Mouse (Mus musculus) hindbrain, embryonic 16.5 days (tissue): Measurements from ENCODE around the gene Aldh9a1. TPM values are rescaled to one million over a fixed set of nuclear protein-coding genes. Genes with fewer than 3 reads are reported as not detected.
A peak's percentile ranks its signal among the peaks of the same experiment; 100 is the strongest.

ENCODE experiments used
- ATAC-seq: fragments of 200-750 bp; cut with Nextera tagmentation; 2 replicates; pipeline ENCODE4 v1.8.0; 2017; ENCODE audit warnings: moderate TSS enrichment, moderate library complexity
- H3K27ac ChIP-seq: fragments of 300-500 bp; sonication (generic); 2 replicates; pipeline ENCODE4 v1.5.1; 2014; ENCODE audit warnings: low read depth, mild to moderate bottlenecking, control low read depth, low read length, moderate library complexity
- H3K27me3 ChIP-seq: fragments of 300-500 bp; sonication (generic); replicated peaks from 2 replicates; pipeline ENCODE4 v1.6.1; 2014; ENCODE audit warnings: low read length; ENCODE audit not compliant: control insufficient read depth, insufficient read depth
- H3K36me3 ChIP-seq: fragments of 300-500 bp; sonication (generic); 2 replicates; pipeline ENCODE4 v1.6.1; 2014; ENCODE audit warnings: mild to moderate bottlenecking, low read length, moderate library complexity, mixed read lengths; ENCODE audit not compliant: control insufficient read depth, insufficient read depth
- H3K4me1 ChIP-seq: fragments of 300-500 bp; sonication (generic); 2 replicates; pipeline ENCODE4 v1.6.1; 2014; ENCODE audit warnings: low read depth, low read length; ENCODE audit not compliant: control insufficient read depth, insufficient read depth
- H3K4me2 ChIP-seq: fragments of 300-500 bp; sonication (generic); 2 replicates; pipeline ENCODE4 v1.6.1; 2014; ENCODE audit warnings: mild to moderate bottlenecking, low read length, control low read depth, moderate library complexity
- H3K4me3 ChIP-seq: fragments of 300-500 bp; sonication (generic); 2 replicates; pipeline ENCODE4 v1.5.1; 2014; ENCODE audit warnings: mild to moderate bottlenecking, low read length, control low read depth, moderate library complexity
- H3K9ac ChIP-seq: fragments of 300-500 bp; sonication (generic); 2 replicates; pipeline ENCODE4 v1.6.1; 2014; ENCODE audit warnings: low read depth, mild to moderate bottlenecking, control low read depth, low read length, moderate library complexity
- H3K9me3 ChIP-seq: fragments of 300-500 bp; sonication (generic); 2 replicates; pipeline ENCODE4 v1.6.1; 2014; ENCODE audit warnings: mild to moderate bottlenecking, low read length, moderate library complexity; ENCODE audit not compliant: control insufficient read depth
- WGBS: fragments of 180-500 bp; shearing (Covaris S2); extraction: QIAGEN DNeasy Blood & Tissue Kit; methylation state at CpG from one replicate; pipeline ENCODE4 v1.1.7; 2014; 5-methylcytosine and 5-hydroxymethylcytosine counted together
- polyA plus RNA-seq: library from polyadenylated mRNA; unstranded; fragments of >200 nt; fragmentation: Nextera tagmentation; extraction: Ambion mirVana; gene quantifications from 2 replicates; pipeline ENCODE4 v1.2.1, GENCODE M21; 2015

Gene Aldh9a1
- polyA plus RNA-seq, 1 experiment from 2014 or later, result 43.8 TPM

DNA sequence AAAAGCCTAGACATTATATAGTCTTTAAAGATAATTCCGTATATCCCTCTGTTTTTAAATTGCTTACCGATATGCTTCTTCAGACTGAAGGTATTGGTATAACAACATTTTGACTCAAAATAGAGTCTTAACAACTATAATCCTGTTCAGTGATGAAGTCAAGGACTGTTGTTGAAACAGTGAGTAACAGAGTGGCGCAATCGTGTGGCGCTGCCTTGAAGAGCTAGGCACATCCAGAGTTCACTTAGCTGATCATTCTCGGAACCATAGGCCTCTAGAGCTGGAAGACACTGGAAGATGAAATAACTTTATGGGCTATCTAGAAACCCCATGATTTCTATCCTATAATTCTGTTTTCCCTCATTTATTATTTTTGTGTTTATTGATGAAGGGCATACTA lies 28.1 kb upstream of the Aldh9a1 start:
- Histone ChIP-seq H3K4me1 (no peaks in the 10 kb centered on the region), H3K27me3 (no peaks in the 10 kb centered on the region), H3K27ac (no peak overlapping the region), H3K4me2 (no peak overlapping the region), H3K36me3 (peaks cover 42% of the 10 kb centered on the region), H3K9me3 (no peaks in the 10 kb centered on the region), H3K9ac (no peak overlapping the region), H3K4me3 (no peak overlapping the region)
- WGBS, result 98% methylated on average over 6 of the region's 6 CpGs
- no peak for ATAC-seq

DNA sequence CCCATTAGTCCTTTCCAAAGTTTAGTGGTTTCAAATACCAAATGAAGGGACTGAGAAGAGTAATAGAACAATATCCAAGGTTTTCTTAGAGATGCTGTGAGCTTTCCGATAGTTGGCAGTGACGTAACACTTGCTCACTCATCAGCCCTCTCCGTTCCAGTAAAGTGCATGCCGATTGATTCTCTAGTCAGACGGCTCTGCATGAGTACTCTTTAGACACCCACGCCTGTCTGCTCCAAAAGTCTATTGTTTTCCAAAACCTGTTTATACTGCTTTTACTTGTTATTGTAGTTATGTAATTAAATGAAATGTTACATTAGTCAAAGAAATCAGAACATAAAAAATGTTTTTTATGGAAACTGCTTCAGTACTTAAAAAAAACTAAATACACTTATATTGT lies 21.0 kb upstream of the Aldh9a1 start:
- Histone ChIP-seq H3K4me2 (no peak overlapping the region), H3K9ac (no peak overlapping the region), H3K4me1 (no peaks in the 10 kb centered on the region), H3K27me3 (no peaks in the 10 kb centered on the region), H3K27ac (no peak overlapping the region), H3K9me3 (no peaks in the 10 kb centered on the region), H3K4me3 (no peak overlapping the region), H3K36me3 (peaks cover 28% of the 10 kb centered on the region)
- 87% methylated on average over 6 of the region's 6 CpGs for WGBS
- ATAC-seq, result no peak

DNA sequence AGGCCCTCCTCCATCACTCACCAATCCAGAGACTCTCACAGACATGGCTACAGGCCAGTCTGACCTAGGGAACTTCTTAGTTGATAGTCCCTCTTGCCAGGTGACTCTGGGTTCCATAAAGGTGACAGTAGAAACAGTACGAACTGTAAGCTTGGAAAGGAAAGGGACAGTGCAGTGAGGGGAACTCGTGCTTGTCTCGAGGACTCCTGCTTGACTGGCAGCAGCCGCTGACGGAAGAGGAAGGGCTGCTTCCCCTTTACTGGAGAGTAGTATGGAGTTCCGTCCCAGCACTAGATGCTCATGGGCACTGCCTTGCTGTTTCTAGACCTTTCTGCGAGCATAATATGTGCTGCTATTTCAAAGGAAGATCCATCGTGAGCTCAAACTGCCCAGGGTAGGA lies 18.7 kb upstream of the Aldh9a1 start:
- H3K27me3 ChIP-seq, result no peaks in the 10 kb centered on the region
- no peak for ATAC-seq
- WGBS, result 95% methylated on average over 8 of the region's 8 CpGs

DNA sequence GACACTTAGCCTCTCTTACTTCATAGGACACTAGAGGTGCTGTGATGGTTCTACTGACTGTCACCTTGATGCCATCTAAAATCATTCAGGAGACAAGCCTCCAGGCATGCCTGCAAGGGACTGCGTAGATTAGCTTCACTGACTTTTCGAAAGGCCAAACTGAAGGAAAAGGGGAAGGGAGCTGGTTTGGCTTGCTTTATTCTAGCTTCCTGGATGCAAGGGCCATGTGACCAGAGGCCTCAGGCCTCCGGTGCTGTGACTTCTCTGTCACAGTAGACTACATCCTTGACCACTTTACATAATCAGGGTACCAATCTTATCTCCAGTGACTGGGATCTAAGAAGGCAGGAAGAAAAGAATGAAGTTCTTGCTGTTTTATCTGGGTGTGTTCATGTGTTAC lies 13.4 kb upstream of the Aldh9a1 start:
- H3K4me1 ChIP-seq, result no peaks in the 10 kb centered on the region
- 0 out of 2 replicates have a peak, but pooled peaks cover 2% of the 10 kb centered on the region for H3K27me3 ChIP-seq
- H3K27ac ChIP-seq, result no peak overlapping the region
- no peaks in the 10 kb centered on the region for H3K9me3 ChIP-seq
- no peak for ATAC-seq
- no peak overlapping the region for H3K4me2 ChIP-seq
- no peak overlapping the region for H3K9ac ChIP-seq
- 97% methylated on average over 3 of the region's 3 CpGs for WGBS
- no peak overlapping the region for H3K4me3 ChIP-seq
- H3K36me3 ChIP-seq, result peaks cover 8% of the 10 kb centered on the region; the same call in 1 of the 2 replicates

More for the DNA sequence above, 18.7 kb upstream of the Aldh9a1 start:
- no peak overlapping the region for H3K4me3 ChIP-seq
- no peak overlapping the region for H3K27ac ChIP-seq
- no peaks in the 10 kb centered on the region for H3K9me3 ChIP-seq
- no peaks in the 10 kb centered on the region for H3K4me1 ChIP-seq
- H3K36me3 ChIP-seq, result peaks cover 26% of the 10 kb centered on the region
- H3K4me2 ChIP-seq, result no peak overlapping the region
- H3K9ac ChIP-seq, result no peak overlapping the region

DNA sequence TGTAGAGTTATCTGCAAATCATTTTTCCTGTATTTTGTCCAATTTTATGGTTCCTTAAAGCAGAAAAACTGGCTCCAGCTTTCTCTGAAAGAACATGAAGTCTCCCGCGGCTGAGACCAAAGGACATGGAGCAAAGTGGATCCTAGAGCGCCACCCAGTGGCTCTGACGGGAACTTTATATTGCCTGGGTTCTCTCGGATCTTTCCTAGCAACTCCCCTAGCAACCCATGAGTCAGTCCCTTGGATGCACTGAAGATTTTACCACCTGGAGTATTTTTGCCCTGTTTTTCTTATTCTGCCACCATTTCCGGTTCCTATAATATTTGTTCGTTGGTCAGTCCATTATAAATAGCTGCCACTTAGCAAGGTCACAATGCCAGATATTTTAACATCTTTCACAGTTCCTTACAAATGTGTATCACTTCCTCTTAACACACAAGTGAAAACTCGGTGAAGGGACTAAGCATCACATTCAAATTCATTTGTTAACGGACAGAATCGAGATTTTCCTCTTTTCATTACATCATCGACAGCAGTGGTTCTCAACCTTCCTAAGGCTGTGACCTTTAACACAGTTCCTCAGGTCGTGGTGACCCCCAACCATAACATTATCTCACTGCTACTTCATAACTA lies 12.2 kb upstream of the Aldh9a1 start:
- peak; percentile 70; the same call in 1 of the 2 replicates for ATAC-seq
- Histone ChIP-seq H3K9me3 (no peaks in the 10 kb centered on the region), H3K27me3 (0 out of 2 replicates have a peak, but pooled peaks cover 2% of the 10 kb centered on the region), H3K36me3 (peaks cover 3% of the 10 kb centered on the region; the same call in 1 of the 2 replicates), H3K27ac (no peak overlapping the region), H3K4me3 (no peak overlapping the region), H3K4me1 (no peaks in the 10 kb centered on the region), H3K9ac (no peak overlapping the region), H3K4me2 (no peak overlapping the region)
- 21% methylated on average over 12 of the region's 12 CpGs for WGBS

DNA sequence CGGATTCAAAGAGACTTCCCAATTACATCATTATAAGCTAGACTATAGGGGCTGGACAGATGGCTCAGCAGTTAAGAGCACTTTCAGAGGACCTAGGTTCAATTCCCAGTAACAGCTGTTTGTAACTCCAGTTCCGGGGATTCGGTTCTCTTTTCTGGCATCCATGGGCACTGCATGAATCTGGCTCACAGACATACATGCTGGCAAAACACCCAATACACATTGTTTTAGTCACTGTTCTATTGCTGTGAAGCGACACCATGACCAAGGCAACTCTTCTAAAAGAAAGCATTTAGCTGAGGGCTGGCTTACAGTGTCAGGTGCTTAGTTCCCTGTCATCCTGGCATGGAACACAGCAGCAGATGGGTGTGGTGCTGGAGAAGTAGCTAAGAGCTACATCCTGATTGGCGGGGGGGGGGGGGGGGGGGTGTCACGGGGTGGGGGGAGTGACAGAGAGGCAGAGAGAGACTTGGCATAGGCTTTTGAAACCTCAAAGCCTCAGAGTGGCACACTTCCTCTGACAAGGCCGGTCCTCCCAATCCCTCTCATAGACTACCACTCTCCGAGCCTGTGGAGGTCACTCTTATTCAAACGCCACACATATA lies 10.5 kb upstream of the Aldh9a1 start:
- no peak overlapping the region for H3K27ac ChIP-seq
- 65% methylated on average over 7 of the region's 9 CpGs for WGBS
- H3K9me3 ChIP-seq, result no peaks in the 10 kb centered on the region
- peak; percentile 35; the same call in 1 of the 2 replicates for ATAC-seq
- H3K4me1 ChIP-seq, result no peaks in the 10 kb centered on the region
- no peak overlapping the region for H3K9ac ChIP-seq
- H3K36me3 ChIP-seq, result no peaks in the 10 kb centered on the region
- H3K4me3 ChIP-seq, result no peak overlapping the region
- H3K27me3 ChIP-seq, result 0 out of 2 replicates have a peak, but pooled peaks cover 2% of the 10 kb centered on the region
- no peak overlapping the region; the same call in 1 of the 2 replicates for H3K4me2 ChIP-seq

DNA sequence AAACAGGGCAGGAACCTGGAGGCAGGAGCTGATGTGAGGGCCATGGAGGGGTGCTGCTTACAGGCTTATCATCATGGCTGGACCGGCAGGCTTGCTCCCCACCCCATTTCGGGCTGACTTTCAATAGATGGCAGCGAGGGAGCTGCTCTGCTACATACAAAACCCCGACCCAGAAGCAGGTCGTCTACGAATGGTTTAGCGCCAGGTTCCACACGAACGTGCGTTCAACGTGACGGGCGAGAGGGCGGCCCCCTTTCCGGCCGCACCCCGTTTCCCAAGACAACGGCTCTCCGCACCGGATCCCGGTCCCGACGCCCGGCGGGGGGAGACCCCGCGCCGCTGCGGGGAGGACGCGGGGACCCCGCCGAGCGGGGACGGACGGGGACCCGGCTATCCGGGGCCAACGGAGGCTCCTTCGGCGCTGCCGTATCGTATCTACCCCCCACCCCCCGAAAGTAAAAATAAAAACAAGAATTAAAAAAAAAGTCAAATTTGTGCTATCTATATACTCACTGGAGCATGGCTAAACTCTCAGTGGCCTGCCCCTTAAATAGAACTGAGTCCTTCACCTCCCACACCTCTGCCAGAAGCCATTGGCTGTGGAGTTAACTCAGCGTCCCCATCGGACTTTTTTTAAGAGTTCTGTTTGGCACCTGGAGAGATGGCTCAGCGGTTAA lies 9.5 kb upstream of the Aldh9a1 start:
- Histone ChIP-seq H3K4me3 (peak overlapping the region; percentile 46), H3K4me1 (no peaks in the 10 kb centered on the region), H3K27ac (no peak overlapping the region), H3K27me3 (0 out of 2 replicates have a peak, but pooled peaks cover 2% of the 10 kb centered on the region), H3K9ac (peak overlapping the region; percentile 58), H3K4me2 (peak overlapping the region; percentile 79), H3K36me3 (no peaks in the 10 kb centered on the region), H3K9me3 (no peaks in the 10 kb centered on the region)
- ATAC-seq, result peak; percentile 28; the same call in 1 of the 2 replicates
- 1% methylated on average over 41 of the region's 47 CpGs for WGBS

DNA sequence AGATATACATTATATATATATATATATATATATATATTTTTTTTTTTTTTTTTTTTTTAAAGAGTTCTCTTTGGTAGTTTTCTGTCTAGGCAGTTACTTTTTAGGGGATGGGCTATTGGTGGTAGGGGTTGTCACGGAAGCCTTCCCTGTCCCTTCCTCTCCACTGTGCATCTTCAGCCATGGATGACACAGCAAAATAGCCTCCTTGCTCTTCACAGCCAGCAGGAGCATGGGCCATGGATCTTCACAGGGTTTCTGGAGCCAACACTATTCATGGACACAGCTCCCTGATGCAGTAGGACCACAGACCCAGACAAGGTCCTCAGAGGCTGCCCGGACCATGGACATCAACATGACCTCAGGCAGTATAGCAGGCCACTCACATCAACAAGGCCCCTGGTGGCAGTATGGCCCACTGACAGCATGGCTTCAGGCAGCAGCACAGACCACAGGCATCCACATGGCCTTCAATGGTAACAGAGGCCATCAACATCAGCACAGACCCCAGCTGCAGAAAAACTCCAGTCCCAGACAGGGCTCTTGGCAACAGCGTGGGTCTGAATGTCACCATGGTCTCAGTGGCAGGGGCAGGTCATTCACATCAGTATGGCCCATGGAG lies 8.8 kb upstream of the Aldh9a1 start:
- no peak overlapping the region for H3K4me2 ChIP-seq
- H3K9ac ChIP-seq, result no peak overlapping the region
- no peaks in the 10 kb centered on the region for H3K4me1 ChIP-seq
- 90% methylated on average over 3 of the region's 3 CpGs for WGBS
- ATAC-seq, result peak; percentile 16; the same call in 1 of the 2 replicates
- no peak overlapping the region for H3K27ac ChIP-seq
- no peaks in the 10 kb centered on the region for H3K9me3 ChIP-seq
- H3K36me3 ChIP-seq, result no peaks in the 10 kb centered on the region
- 0 out of 2 replicates have a peak, but pooled peaks cover 2% of the 10 kb centered on the region for H3K27me3 ChIP-seq
- no peak overlapping the region for H3K4me3 ChIP-seq

DNA sequence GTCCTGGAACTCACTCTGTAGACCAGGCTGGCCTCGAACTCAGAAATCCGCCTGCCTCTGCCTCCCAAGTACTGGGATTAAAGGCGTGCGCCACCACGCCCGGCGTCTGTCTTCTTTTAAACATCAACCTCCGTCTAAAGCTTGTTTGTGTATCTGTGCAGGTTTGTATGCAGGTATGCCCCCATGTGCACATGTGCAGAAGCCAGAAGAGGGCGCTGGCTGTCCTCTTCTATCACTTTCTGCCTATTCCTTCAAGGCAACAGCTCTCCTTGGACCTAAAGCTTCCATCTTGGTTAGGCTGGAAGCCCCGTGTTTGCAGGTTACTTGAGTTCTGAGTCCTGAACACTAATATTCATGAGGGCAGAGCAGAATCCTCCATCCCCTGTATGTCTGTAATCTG lies 7.0 kb upstream of the Aldh9a1 start:
- Histone ChIP-seq H3K4me3 (no peak overlapping the region), H3K36me3 (no peaks in the 10 kb centered on the region), H3K9me3 (no peaks in the 10 kb centered on the region), H3K27ac (no peak overlapping the region), H3K27me3 (0 out of 2 replicates have a peak, but pooled peaks cover 2% of the 10 kb centered on the region), H3K4me2 (no peak overlapping the region), H3K9ac (no peak overlapping the region), H3K4me1 (no peaks in the 10 kb centered on the region)
- ATAC-seq, result no peak
- 89% methylated on average over 9 of the region's 10 CpGs for WGBS
